Mouse (Mus musculus) hindbrain, postnatal 0 days (tissue): ENCODE results near the gene Cygb. TPM values are rescaled to one million over a fixed set of nuclear protein-coding genes. Genes with fewer than 3 reads are reported as not detected.
"Not testable (repeated sequence)": the region's sequence is repeated elsewhere in the genome, so short reads cannot be mapped to it uniquely, and the experiment has no call there.

Experiments used
- ATAC-seq: fragments of 200-750 bp; cut with Nextera tagmentation; 2 replicates; pipeline ENCODE4 v1.8.0; 2017; ENCODE audit warnings: mild to moderate bottlenecking, moderate TSS enrichment, moderate library complexity
- DNase-seq: peaks from one replicate; pipeline ENCODE4 v3.0.0-alpha.2; 2015; ENCODE audit warnings: low spot score
- H3K27ac ChIP-seq: fragments of 300-500 bp; sonication (generic); 2 replicates; pipeline ENCODE4 v1.5.1; 2014; ENCODE audit warnings: mild to moderate bottlenecking
- H3K27me3 ChIP-seq: fragments of 300-500 bp; sonication (generic); 2 replicates; pipeline ENCODE4 v1.6.1; 2014; ENCODE audit warnings: low read length, mixed read lengths; ENCODE audit not compliant: insufficient read depth
- H3K36me3 ChIP-seq: fragments of 300-500 bp; sonication (generic); 2 replicates; pipeline ENCODE4 v1.6.1; 2014; ENCODE audit warnings: low read length, mixed read lengths; ENCODE audit not compliant: insufficient read depth
- H3K4me1 ChIP-seq: fragments of 300-500 bp; sonication (generic); 2 replicates; pipeline ENCODE4 v1.6.1; 2014; ENCODE audit warnings: antibody characterized with exemption, low read length, mixed read lengths; ENCODE audit not compliant: insufficient read depth
- H3K4me2 ChIP-seq: fragments of 300-500 bp; sonication (generic); 2 replicates; pipeline ENCODE4 v1.6.1; 2014; ENCODE audit warnings: low read depth, mild to moderate bottlenecking, low read length, moderate library complexity, mixed read lengths
- H3K4me3 ChIP-seq: fragments of 300-500 bp; sonication (generic); 2 replicates; pipeline ENCODE4 v1.5.1; 2014; ENCODE audit warnings: low read length
- H3K9ac ChIP-seq: fragments of 300-500 bp; sonication (generic); replicated peaks from 2 replicates; pipeline ENCODE4 v1.6.1; 2014; ENCODE audit warnings: mild to moderate bottlenecking, low read length, moderate library complexity, mixed read lengths
- H3K9me3 ChIP-seq: fragments of 300-500 bp; sonication (generic); 2 replicates; pipeline ENCODE4 v1.6.1; 2016; ENCODE audit warnings: low read length, mixed read lengths
- CTCF ChIP-seq: IDR thresholded peaks from 2 replicates; pipeline ENCODE4 v1.5.1; 2016; ENCODE audit warnings: antibody characterized with exemption, control low read depth, low read depth
- WGBS: fragments of 180-500 bp; shearing (Covaris S2); extraction: QIAGEN DNeasy Blood & Tissue Kit; methylation state at CpG from one replicate; pipeline ENCODE4 v1.1.7; 2014; 5-methylcytosine and 5-hydroxymethylcytosine counted together
- polyA plus RNA-seq: library from polyadenylated mRNA; unstranded; fragments of >200 nt; fragmentation: Nextera tagmentation; extraction: Ambion mirVana; gene quantifications from 2 replicates; pipeline ENCODE4 v1.2.1, GENCODE M21; 2015
- total RNA-seq: library from RNA; depleted of rRNA; stranded (reverse); fragments of >200 nt; gene quantifications from 2 replicates; pipeline ENCODE4 v1.2.3, GENCODE M21; 2014

The Cygb gene
- total and polyA plus RNA-seq, 2 experiments from 2014 or later: 48.1 to 54.7 TPM

DNA sequence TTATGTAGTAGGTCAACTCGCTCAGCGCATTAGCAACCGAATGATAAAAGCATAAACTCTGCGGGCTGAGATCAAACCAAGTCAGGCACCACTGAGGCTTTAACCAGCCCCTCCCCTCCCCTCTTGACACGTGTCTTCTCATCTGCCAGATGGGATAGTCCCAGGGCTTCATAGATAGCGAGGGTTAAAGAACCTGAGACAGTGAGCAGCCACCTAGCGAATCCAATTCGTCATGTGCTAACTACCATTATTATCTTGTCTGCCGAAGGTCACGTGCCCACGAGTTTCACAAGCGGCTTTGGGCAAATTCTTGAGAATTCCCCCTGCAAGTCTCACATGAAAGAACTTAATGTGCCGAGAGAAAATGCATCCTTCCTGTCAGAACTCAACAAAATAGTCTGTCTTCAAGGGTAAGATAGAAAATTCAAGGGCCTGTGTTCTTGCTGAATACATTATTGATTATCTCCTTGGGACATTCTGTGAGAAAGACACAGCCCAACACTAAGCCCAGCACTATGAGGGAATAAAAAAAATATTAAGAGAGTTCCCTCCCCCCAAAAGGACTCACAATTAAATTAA is 15.8 kb upstream of the Cygb start:
- ATAC-seq (no peak), DNase-seq (no peak)
- no peaks in the 10 kb centered on the region for H3K27me3 ChIP-seq
- H3K27ac ChIP-seq: no peak overlapping the region; the same call in 1 of the 2 replicates
- WGBS: 43% methylated on average over 13 of the region's 13 CpGs
- TF ChIP-seq CTCF: no peak
- H3K4me2 ChIP-seq: no peak overlapping the region
- H3K4me3 ChIP-seq: no peak overlapping the region
- H3K36me3 ChIP-seq: peaks cover 16% of the 10 kb centered on the region; the same call in 1 of the 2 replicates
- H3K9ac ChIP-seq: no peak overlapping the region
- H3K4me1 ChIP-seq: peaks cover 10% of the 10 kb centered on the region
- H3K9me3 ChIP-seq: no peaks in the 10 kb centered on the region

DNA sequence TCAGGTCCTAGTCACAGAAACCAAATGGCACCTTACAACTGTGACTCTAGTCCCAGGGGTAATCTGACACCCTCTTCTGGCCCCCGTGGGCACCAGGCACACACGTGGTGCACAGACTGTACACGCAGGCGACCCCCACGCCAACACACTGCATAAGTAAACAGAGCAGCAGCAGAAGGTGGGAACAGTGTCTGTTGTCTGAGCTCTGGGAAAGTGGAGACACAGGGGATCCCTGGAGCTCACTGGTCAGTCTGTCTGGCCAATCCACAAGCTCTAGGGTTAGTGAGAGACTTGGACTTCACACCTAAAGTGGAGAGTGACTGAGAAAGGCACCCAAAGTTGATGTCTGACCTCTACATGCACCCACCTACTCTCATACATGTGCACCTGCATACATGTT is 15.2 kb upstream of the Cygb start:
- no peak for TF ChIP-seq CTCF
- Histone ChIP-seq H3K4me1 (peaks cover 10% of the 10 kb centered on the region), H3K36me3 (peaks cover 11% of the 10 kb centered on the region; the same call in 1 of the 2 replicates), H3K27me3 (no peaks in the 10 kb centered on the region), H3K9me3 (no peaks in the 10 kb centered on the region), H3K4me2 (no peak overlapping the region), H3K9ac (no peak overlapping the region), H3K27ac (no peak overlapping the region), H3K4me3 (no peak overlapping the region)
- DNase-seq (no peak), ATAC-seq (no peak)
- 51% methylated on average over 5 of the region's 5 CpGs for WGBS

DNA sequence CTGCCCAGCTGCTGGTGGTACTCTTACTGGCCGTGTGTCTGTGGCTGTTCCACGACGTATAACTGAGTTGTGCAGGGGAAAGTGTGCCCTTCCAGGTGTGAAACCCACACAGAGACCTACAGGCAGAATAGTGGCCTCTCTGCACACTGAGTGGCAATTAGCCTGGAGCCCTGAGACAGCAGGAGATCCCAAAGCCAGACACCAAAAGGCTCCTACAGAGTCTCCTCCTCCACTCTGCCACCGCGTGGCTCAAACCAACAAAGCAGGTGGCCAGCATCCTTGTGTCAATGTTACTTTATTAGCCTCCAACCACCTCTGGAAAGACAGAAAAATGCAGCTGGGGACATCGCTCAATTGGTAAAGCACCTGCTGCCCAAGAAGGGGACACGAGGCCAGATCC is 14.7 kb upstream of the Cygb start:
- Histone ChIP-seq H3K27me3 (no peaks in the 10 kb centered on the region), H3K27ac (no peak overlapping the region), H3K4me2 (no peak overlapping the region), H3K9ac (no peak overlapping the region), H3K4me1 (peaks cover 10% of the 10 kb centered on the region), H3K4me3 (no peak overlapping the region), H3K9me3 (no peaks in the 10 kb centered on the region), H3K36me3 (peaks cover 6% of the 10 kb centered on the region; the same call in 1 of the 2 replicates)
- WGBS: 43% methylated on average over 7 of the region's 7 CpGs
- TF ChIP-seq CTCF: peak; percentile 51
- peak; percentile 45 for DNase-seq
- ATAC-seq: no peak

DNA sequence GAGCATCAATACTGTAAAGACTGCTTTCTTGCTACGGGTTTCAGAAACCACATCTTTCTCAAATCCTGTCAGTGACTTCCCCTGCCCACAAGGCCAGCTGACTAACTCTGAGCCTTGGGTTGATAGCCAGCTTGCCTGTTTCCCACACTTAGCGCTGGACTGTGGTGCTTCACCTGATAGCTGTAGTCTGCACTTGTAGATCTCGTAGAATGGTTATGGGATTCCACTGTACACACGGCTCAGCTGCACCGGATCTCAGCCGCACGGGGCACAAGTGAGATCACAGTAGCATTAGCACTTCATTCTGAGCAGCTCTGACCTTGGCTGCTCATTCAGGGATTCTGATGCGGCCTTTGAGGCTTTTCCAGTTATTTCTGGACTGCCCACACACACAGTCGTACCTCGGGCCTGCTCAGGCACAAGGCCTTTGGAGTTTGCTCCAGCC is 14.3 kb upstream of the Cygb start:
- H3K36me3 ChIP-seq: peaks cover 4% of the 10 kb centered on the region; the same call in 1 of the 2 replicates
- no peak overlapping the region for H3K9ac ChIP-seq
- TF ChIP-seq CTCF: no peak
- ATAC-seq (no peak), DNase-seq (no peak)
- no peak overlapping the region for H3K27ac ChIP-seq
- 77% methylated on average over 10 of the region's 10 CpGs for WGBS
- H3K9me3 ChIP-seq: no peaks in the 10 kb centered on the region
- H3K4me2 ChIP-seq: no peak overlapping the region
- no peaks in the 10 kb centered on the region for H3K27me3 ChIP-seq
- no peak overlapping the region for H3K4me3 ChIP-seq
- H3K4me1 ChIP-seq: peaks cover 13% of the 10 kb centered on the region

DNA sequence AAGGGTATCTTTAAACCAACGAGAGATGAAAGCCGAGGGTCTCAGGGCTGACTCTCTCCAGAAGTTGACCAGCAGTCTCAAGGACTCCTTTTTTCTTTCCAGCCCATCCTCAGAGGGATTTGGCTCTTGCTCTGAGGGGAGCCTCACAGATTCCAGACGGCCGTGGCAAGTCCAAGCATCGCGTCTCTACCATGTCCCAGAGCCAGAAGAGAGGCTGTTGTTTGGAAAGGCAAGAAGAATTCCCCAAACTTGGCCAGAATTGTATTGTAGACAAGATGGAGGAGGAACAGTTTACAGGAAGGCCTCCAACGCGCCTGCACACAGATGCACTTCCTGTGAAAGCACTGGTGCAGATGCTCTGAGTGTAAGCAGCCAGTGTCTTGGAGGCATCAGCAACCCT is 13.8 kb upstream of the Cygb start:
- Histone ChIP-seq H3K4me2 (no peak overlapping the region), H3K4me3 (no peak overlapping the region), H3K27ac (no peak overlapping the region), H3K4me1 (peaks cover 14% of the 10 kb centered on the region), H3K36me3 (no peaks in the 10 kb centered on the region; the same call in 1 of the 2 replicates), H3K9me3 (no peaks in the 10 kb centered on the region), H3K9ac (no peak overlapping the region), H3K27me3 (no peaks in the 10 kb centered on the region)
- no peak for TF ChIP-seq CTCF
- WGBS: 79% methylated on average over 8 of the region's 8 CpGs
- DNase-seq (no peak), ATAC-seq (no peak)

DNA sequence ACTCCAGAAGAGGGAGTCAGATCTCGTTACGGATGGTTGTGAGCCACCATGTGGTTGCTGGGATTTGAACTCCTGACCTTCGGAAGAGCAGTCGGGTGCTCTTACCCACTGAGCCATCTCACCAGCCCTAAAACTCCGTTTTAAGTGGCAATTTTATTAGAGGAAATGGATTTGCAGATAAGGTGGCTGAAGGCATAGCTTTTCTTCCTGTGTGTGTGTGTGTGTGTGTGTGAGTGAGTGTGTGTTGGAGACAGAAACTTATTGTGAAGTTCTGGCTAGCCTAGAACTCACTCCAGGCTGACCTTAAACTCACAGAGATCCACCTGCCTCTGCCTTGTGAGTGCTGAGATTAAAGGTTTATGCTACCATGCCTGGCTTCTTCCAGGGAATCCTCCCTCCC is 12.9 kb upstream of the Cygb start:
- not testable (repeated sequence) for H3K36me3 ChIP-seq, H3K9ac ChIP-seq, H3K27ac ChIP-seq, ATAC-seq, H3K9me3 ChIP-seq, H3K27me3 ChIP-seq, H3K4me3 ChIP-seq, H3K4me2 ChIP-seq, DNase-seq
- H3K4me1 ChIP-seq: peaks cover 17% of the 10 kb centered on the region
- WGBS: 94% methylated on average over 3 of the region's 5 CpGs

DNA sequence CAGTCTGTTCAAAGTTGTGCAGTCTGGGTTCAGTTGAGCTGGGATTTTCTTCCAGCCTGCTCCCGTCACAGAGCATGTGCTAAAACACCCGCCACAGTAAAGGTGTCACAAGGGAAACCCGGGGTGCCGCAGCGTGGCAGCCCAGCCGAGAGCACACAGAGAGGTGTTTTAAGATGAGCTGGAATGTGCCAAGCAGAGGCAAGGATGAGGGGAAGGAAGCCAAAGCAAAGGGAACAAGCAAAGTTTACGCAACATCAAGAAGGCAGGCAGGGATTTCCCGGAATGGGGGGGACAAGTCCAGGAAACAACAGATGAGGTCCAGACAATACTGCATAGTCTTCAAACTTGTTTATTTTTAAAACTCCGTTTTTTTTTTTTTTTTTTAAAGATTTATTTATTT is 12.5 kb upstream of the Cygb start:
- Histone ChIP-seq H3K27ac (no peak overlapping the region), H3K4me1 (peaks cover 22% of the 10 kb centered on the region), H3K27me3 (no peaks in the 10 kb centered on the region), H3K9me3 (no peaks in the 10 kb centered on the region), H3K4me2 (no peak overlapping the region), H3K4me3 (no peak overlapping the region), H3K36me3 (no peaks in the 10 kb centered on the region), H3K9ac (no peak overlapping the region)
- TF ChIP-seq CTCF: no peak
- DNase-seq (no peak), ATAC-seq (no peak)
- WGBS: 76% methylated on average over 9 of the region's 9 CpGs
